Mouse (Mus musculus) neural tube, embryonic 15.5 days (tissue): ENCODE data around the gene Slc9a8. TPM values are rescaled to one million over a fixed set of nuclear protein-coding genes. Genes with fewer than 3 reads are reported as not detected.
A peak's percentile ranks its signal among the peaks of the same experiment; 100 is the strongest.

ENCODE experiments used
- ATAC-seq: fragments of 200-750 bp; cut with Nextera tagmentation; 2 replicates; pipeline ENCODE4 v1.8.0; 2017; ENCODE audit warnings: mild to moderate bottlenecking, moderate TSS enrichment, moderate library complexity; ENCODE audit not compliant: low FRiP score
- H3K27ac ChIP-seq: fragments of 300-500 bp; sonication (generic); replicated peaks from 2 replicates; pipeline ENCODE4 v1.5.1; 2015; ENCODE audit warnings: mild to moderate bottlenecking, inconsistent platforms
- H3K27me3 ChIP-seq: fragments of 300-500 bp; sonication (generic); replicated peaks from 2 replicates; pipeline ENCODE4 v1.6.1; 2015; ENCODE audit warnings: inconsistent platforms
- H3K36me3 ChIP-seq: fragments of 300-500 bp; sonication (generic); 2 replicates; pipeline ENCODE4 v1.6.1; 2015; ENCODE audit warnings: inconsistent platforms
- H3K4me1 ChIP-seq: fragments of 300-500 bp; sonication (generic); 2 replicates; pipeline ENCODE4 v1.6.1; 2015; ENCODE audit warnings: inconsistent platforms
- H3K4me2 ChIP-seq: fragments of 300-500 bp; sonication (generic); 2 replicates; pipeline ENCODE4 v1.6.1; 2015; ENCODE audit warnings: inconsistent platforms, mild to moderate bottlenecking, moderate library complexity
- H3K4me3 ChIP-seq: fragments of 300-500 bp; sonication (generic); replicated peaks from 2 replicates; pipeline ENCODE4 v1.5.1; 2015; ENCODE audit warnings: mild to moderate bottlenecking, inconsistent platforms
- H3K9ac ChIP-seq: fragments of 300-500 bp; sonication (generic); replicated peaks from 2 replicates; pipeline ENCODE4 v1.6.1; 2015; ENCODE audit warnings: mild to moderate bottlenecking, inconsistent platforms
- H3K9me3 ChIP-seq: fragments of 300-500 bp; sonication (generic); replicated peaks from 2 replicates; pipeline ENCODE4 v1.6.1; 2016; ENCODE audit warnings: inconsistent platforms
- WGBS: fragments of 180-500 bp; shearing (Covaris S2); methylation state at CpG from one replicate; pipeline ENCODE4 v1.1.7; 2015; ENCODE audit warnings: mixed read lengths; 5-methylcytosine and 5-hydroxymethylcytosine counted together
- polyA plus RNA-seq: library from polyadenylated mRNA; unstranded; fragments of >200 nt; fragmentation: Nextera tagmentation; extraction: Ambion mirVana; gene quantifications from 2 replicates; pipeline ENCODE4 v1.2.1, GENCODE M21; 2015

Gene Slc9a8
- polyA plus RNA-seq, 1 experiment from 2014 or later: 21.2 TPM

DNA sequence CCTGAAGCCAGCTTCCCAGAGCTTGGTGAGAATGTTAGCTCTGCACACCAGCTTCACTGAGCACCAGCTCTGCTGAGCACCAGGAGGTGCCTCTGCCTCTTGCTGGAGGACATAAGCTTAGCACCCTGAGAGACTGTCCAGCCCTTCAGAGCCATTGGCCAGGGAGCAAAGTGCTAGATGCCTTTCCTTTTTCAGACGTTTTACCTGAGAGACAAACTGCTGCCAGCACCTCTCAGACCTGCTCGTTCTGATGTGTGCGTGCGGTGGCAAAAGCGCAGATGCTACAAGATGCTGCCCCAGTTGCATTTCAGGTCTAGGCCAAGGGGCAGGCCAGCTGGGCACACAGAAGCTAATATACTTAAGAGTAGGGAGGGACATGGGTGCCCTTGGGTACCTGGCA, 54.1 kb downstream of the Slc9a8 start:
- 78% methylated on average over 5 of the region's 5 CpGs for WGBS
- H3K4me3 ChIP-seq: no peak overlapping the region
- H3K27ac ChIP-seq: peak overlapping the region; percentile 81
- peaks cover 21% of the 10 kb centered on the region for H3K4me1 ChIP-seq
- no peaks in the 10 kb centered on the region for H3K27me3 ChIP-seq
- no peak overlapping the region for H3K4me2 ChIP-seq
- H3K36me3 ChIP-seq: peaks cover 41% of the 10 kb centered on the region
- ATAC-seq: no peak
- H3K9ac ChIP-seq: no peak overlapping the region
- H3K9me3 ChIP-seq: no peaks in the 10 kb centered on the region

DNA sequence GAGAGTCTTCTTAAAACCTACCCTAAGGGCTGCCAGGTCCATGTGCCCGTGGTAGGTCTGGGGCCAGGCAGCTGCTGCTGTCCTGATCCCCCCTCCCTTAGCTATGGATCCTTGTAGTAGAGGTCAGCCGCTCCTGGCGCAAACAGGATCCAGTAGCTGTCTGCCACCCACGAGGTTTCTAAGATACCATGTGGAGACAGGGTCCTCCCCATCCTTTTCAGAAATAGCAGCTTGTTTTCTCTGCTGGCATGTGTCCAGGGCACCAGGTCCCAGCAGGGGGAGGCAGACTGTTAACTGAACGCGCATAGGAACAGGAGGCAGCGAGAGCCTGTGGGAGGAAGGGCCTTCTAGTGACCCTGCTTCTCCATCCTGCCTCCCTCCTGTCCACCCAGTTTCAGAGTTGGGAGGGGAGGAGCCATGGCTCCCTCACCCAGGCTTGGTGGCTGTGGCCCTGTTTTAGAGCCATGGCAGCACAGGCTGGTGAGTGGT, 54.7 kb downstream of the Slc9a8 start:
- Histone ChIP-seq H3K36me3 (peaks cover 35% of the 10 kb centered on the region), H3K4me2 (peak overlapping the region; percentile 11; the same call in 1 of the 2 replicates), H3K27me3 (no peaks in the 10 kb centered on the region), H3K4me1 (peaks cover 21% of the 10 kb centered on the region), H3K27ac (peak overlapping the region; percentile 81), H3K9ac (no peak overlapping the region), H3K9me3 (no peaks in the 10 kb centered on the region), H3K4me3 (no peak overlapping the region)
- peak; percentile 66 for ATAC-seq
- 9% methylated on average over 7 of the region's 7 CpGs for WGBS

DNA sequence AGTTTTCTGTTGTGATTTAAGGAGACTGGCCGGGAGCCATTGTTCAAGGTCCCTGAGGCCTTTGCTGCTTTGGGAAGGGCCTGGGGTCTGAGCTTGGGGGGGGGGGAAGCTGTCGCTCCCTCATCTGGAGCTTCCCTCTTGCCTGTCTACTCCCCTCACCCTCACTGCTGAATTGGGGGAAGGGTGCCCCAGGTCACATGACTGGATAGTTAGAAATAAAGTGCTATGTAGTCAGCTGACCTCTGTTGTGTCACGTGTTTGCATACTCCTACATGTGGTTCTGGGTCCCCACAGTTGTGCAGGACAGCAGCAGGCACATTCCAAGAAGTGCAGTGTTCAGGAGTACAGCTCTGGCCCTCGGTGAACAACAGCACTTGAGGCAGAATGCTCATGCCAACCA, 55.2 kb downstream of the Slc9a8 start:
- peak overlapping the region; percentile 81 for H3K27ac ChIP-seq
- H3K9me3 ChIP-seq: no peaks in the 10 kb centered on the region
- H3K9ac ChIP-seq: no peak overlapping the region
- ATAC-seq: peak; percentile 15; the same call in 1 of the 2 replicates
- no peaks in the 10 kb centered on the region for H3K27me3 ChIP-seq
- WGBS: 61% methylated on average over 4 of the region's 4 CpGs
- no peak overlapping the region for H3K4me2 ChIP-seq
- H3K4me1 ChIP-seq: peaks cover 21% of the 10 kb centered on the region
- peaks cover 31% of the 10 kb centered on the region for H3K36me3 ChIP-seq
- no peak overlapping the region for H3K4me3 ChIP-seq

DNA sequence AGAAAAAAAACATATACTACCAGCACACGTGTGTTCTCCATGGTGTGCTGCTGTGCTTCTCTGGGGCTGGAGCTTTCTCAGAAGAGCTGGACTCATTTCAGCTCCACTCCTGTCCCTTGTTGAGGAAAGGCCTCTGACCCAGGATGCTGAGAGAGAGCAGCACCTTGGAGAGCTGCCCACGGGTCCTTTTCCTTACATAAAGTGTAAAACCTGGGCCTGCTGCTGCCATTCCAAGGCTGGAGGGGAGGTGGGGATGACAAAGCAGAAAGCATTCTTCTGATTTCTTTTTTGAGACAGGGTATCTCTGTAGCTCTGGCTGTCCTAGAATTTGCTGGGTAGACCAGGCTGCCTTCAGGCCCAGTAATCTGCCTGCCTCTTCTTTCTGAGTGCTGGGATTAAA, 56.6 kb downstream of the Slc9a8 start:
- Histone ChIP-seq H3K4me3 (no peak overlapping the region), H3K36me3 (peaks cover 32% of the 10 kb centered on the region), H3K9me3 (no peaks in the 10 kb centered on the region), H3K27me3 (no peaks in the 10 kb centered on the region), H3K9ac (no peak overlapping the region), H3K4me1 (peaks cover 21% of the 10 kb centered on the region), H3K27ac (no peak overlapping the region), H3K4me2 (no peak overlapping the region)
- ATAC-seq: no peak
- WGBS: 56% methylated on average over 2 of the region's 2 CpGs

DNA sequence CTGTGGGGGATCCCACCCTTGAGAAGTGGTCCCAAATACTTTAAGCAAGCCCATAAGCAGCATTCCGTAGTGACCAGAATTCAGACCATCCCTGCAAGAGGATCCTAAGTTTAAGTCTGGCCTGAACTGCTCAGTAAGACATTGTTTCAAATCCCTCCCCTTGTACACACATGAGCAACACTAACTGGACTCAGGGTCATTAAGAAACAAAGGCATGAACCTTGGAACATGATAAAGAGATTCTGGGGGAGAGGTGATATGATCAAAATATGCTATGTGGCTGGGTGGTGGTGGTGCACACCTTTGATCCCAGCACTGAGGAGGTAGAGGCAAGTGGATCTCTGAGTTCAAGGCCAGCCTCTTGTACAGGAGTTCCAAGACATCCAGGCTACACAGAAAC, 58.0 kb downstream of the Slc9a8 start:
- Histone ChIP-seq H3K9ac (no peak overlapping the region), H3K4me1 (peaks cover 21% of the 10 kb centered on the region), H3K4me2 (no peak overlapping the region), H3K27ac (no peak overlapping the region), H3K27me3 (no peaks in the 10 kb centered on the region), H3K4me3 (no peak overlapping the region), H3K9me3 (no peaks in the 10 kb centered on the region), H3K36me3 (peaks cover 33% of the 10 kb centered on the region)
- 91% methylated on average over 1 of the region's 1 CpGs for whole genome bisulfite sequencing
- ATAC-seq: no peak

DNA sequence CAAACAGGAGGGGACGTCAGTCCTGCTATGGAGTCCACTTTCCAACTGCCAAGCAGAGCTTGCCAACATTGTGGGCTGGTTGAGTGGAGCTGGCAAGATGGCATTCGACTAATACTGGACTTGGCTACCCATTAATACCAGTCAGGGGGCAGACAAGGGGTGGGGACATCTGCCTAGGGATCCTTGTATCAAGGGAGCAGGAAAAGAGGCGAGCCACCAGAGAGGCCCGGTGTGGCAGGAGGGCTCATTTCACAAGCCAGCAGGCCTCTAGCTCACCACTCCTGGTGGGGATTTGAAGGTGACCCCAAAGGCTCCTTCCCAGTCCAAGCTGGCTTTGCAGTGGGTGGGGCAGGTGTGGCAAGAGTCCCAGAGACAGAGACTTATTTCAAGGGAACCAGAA, 61.2 kb downstream of the Slc9a8 start:
- 84% methylated on average over 4 of the region's 4 CpGs for WGBS
- Histone ChIP-seq H3K27me3 (no peaks in the 10 kb centered on the region), H3K4me2 (no peak overlapping the region), H3K27ac (no peak overlapping the region), H3K4me3 (no peak overlapping the region), H3K4me1 (peaks cover 30% of the 10 kb centered on the region), H3K9me3 (no peaks in the 10 kb centered on the region), H3K36me3 (peaks cover 41% of the 10 kb centered on the region), H3K9ac (no peak overlapping the region)
- no peak for ATAC-seq

DNA sequence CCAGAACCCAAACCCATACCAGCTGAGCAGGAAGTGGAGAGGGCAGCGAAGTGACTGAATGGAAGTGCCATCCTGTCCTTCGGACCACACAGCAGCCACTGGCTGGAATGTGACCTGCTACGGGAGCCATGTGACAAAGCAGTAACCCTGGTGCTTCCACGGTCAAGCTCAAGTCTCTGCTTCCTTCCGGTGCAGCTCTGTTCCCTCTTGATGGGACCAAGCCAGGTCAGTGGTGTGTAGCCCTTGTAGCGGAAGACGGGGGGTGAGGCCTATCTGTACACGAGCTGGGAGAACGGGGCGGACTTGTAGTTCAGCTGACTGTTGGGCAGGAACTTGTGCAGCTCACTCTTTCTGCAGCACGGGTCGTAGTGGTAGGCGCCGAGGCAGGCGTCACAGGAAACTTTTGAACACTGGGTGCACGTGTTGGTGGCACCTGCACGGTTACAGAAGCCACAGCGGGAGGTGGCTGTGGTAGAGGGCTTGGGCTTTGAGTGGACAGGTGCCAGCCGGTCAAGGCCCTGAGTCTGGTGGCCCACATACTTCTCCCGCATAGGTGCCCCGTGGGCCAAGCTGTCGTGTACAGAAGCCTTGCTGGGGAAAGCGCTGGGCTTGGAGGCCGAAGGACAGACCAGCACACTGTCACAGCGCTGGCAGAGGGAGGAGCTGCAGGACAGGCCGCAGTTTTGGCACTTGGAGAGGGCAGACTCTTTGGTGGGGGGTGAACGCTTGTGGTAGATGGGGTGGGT, 61.7 kb downstream of the Slc9a8 start:
- H3K4me2 ChIP-seq: no peak overlapping the region
- 93% methylated on average over 27 of the region's 27 CpGs for WGBS
- ATAC-seq: no peak
- no peak overlapping the region for H3K9ac ChIP-seq
- no peak overlapping the region for H3K4me3 ChIP-seq
- H3K36me3 ChIP-seq: peaks cover 41% of the 10 kb centered on the region
- H3K9me3 ChIP-seq: no peaks in the 10 kb centered on the region
- peaks cover 34% of the 10 kb centered on the region for H3K4me1 ChIP-seq
- no peak overlapping the region for H3K27ac ChIP-seq
- no peaks in the 10 kb centered on the region for H3K27me3 ChIP-seq

DNA sequence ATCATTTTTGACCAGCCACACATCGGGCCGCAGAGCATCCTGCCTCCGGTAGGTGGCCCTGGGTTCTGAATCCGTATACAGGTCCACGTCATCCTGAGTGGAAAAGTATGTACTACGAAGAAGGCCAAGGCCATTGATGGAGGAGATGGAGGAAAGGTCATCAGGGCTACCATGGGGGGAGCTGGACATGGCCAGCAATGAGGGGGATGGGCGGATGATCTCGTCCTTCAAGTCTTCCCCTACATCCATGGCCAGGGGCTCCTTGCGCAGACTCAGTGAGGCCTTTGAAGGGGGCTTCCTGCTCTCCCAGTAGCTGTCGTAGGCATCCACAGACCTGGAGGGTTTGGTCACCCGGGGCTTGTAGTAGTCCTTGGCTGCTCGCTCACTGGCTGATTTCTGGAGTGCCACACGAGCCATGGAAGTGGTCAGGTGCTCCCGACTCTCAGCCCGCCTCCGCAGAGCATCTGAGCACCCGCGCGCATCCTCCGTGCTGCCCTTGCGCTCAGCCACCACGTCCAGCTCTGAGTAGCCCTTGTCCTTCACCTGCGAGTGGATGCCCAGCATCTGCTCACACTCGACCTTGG, 62.4 kb downstream of the Slc9a8 start:
- Histone ChIP-seq H3K36me3 (peaks cover 41% of the 10 kb centered on the region), H3K4me2 (no peak overlapping the region), H3K4me3 (no peak overlapping the region), H3K27me3 (no peaks in the 10 kb centered on the region), H3K4me1 (peaks cover 41% of the 10 kb centered on the region), H3K27ac (no peak overlapping the region), H3K9ac (no peak overlapping the region), H3K9me3 (no peaks in the 10 kb centered on the region)
- ATAC-seq: no peak
- WGBS: 97% methylated on average over 24 of the region's 24 CpGs

DNA sequence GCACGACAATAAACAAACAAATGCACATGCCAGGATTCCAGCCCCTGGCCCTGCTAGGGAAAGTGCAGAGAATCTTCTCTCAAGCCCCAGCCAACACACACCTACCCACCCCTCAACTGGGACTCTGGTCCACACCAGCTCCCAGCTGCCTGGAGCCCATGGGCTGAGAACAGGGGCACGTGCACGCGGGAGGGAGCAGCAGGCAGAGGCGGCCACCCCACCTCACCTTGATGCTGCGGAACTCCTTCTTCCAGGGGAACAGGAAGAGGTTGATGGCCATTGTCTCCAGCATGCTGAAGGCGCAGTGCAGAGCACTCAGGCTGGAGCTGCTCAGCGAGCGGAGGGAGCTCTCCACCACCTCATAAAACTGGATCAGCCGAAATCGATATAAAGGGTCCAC, 63.4 kb downstream of the Slc9a8 start:
- Histone ChIP-seq H3K27me3 (no peaks in the 10 kb centered on the region), H3K27ac (no peak overlapping the region; the same call in 1 of the 2 replicates), H3K4me3 (no peak overlapping the region), H3K9ac (no peak overlapping the region), H3K9me3 (no peaks in the 10 kb centered on the region), H3K4me1 (peaks cover 46% of the 10 kb centered on the region), H3K36me3 (peaks cover 40% of the 10 kb centered on the region), H3K4me2 (no peak overlapping the region)
- no peak for ATAC-seq
- 90% methylated on average over 11 of the region's 11 CpGs for WGBS

DNA sequence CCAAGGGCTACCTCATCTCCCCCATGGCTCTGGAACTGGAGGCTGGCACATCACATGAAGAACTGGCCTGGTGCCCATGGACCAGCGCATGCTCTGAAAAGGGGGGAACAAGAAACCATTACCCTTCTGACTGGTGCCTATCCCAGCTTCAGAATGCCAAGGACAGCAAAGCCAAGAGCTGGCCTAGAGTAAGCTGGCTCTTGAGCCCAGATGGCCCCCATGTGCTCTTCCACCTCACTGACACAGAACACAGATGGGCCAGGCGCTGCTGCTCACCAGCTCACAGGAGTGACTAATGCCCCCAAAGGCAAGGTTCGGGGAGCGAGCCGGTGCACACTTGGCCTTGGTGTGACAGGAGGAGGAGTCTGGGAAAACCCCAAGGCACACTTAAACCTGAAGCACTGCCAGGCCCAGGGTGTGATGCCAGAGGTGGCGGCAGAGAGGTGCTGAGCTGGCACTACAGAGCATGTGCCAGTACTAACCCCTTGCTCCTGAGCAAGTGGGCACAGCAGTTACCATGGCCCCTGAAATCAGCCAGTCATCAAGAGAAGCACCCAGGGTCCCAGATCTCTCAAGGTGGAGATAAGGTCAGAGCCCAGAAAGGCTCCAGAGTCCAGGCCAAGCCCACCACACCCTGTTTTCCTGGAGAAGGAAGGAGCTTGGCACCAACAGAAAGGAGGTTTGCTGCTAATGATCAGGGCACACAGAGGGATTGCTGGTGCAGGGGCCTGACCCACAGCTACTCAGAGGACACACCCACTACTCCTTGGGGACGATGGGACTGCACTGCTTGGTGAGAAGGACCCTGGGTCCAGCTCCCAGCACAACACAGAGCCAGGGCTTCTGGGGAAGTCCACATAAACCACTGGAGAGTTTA, 64.2 kb downstream of the Slc9a8 start:
- ATAC-seq: peak; percentile 45; the same call in 1 of the 2 replicates
- Histone ChIP-seq H3K4me3 (no peak overlapping the region), H3K4me1 (peaks cover 54% of the 10 kb centered on the region), H3K36me3 (peaks cover 35% of the 10 kb centered on the region), H3K27me3 (no peaks in the 10 kb centered on the region), H3K9me3 (no peaks in the 10 kb centered on the region), H3K9ac (no peak overlapping the region), H3K27ac (peak overlapping the region; percentile 60), H3K4me2 (0 out of 2 replicates have a peak overlapping the region, but pooled peaks have one; percentile 2)
- WGBS: 65% methylated on average over 7 of the region's 7 CpGs

DNA sequence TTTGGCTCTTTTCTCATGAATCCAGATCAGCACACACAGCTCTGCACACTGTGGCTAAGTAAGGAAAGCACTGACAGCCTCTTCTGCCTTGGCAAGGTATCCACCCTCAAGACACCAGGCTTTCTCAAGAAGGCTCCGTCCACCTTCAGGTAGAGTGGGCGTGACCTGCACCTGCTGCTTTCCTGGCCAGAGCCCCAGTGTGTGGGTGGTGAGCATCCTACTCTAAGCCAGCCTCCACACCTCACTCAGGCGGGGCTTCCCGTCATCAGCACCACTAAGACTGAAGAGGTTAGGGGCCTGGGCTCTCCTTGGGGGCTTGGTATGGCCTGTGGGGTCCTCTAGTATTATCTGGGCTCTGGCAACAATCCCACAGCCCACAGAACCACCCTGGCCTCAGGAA, 65.1 kb downstream of the Slc9a8 start:
- no peak overlapping the region for H3K9ac ChIP-seq
- H3K36me3 ChIP-seq: peaks cover 35% of the 10 kb centered on the region
- ATAC-seq: no peak
- H3K4me1 ChIP-seq: peaks cover 62% of the 10 kb centered on the region
- 89% methylated on average over 4 of the region's 4 CpGs for WGBS
- H3K4me3 ChIP-seq: no peak overlapping the region
- H3K27ac ChIP-seq: peak overlapping the region; percentile 60; the same call in 1 of the 2 replicates
- H3K27me3 ChIP-seq: no peaks in the 10 kb centered on the region
- H3K9me3 ChIP-seq: no peaks in the 10 kb centered on the region
- H3K4me2 ChIP-seq: no peak overlapping the region
